Mouse (Mus musculus): ENCODE measurements around the gene Trappc6a. TPM values are rescaled to one million over a fixed set of nuclear protein-coding genes. Genes with fewer than 3 reads are reported as not detected.

Trappc6a gene
- total RNA-seq, 2 experiments from 2014 or later, result 18.4 to 24.1 TPM

DNA sequence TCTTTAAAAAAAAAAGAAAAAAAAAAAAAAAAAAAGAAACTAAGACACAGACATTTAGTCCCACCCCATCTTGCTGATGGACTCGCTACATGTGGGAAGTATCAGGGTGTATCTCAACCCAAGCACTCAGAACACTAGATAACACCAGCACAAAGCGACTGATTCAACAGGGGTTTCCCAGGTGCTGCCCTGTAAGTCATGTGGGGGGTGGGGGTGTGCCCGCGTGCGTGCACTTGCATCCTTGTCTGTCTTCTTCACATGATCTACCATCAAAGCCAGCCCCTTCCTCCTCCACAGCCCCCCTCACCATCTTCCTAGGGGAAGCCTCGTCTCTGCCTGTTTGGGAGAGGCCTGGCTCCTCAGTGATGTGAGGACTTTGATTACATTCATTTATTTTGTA is 4.2 kb downstream of the Trappc6a start:
- no peak for DNase-seq (ENCODE audit: extremely low spot score in 1 of 2, low spot score in 2 of 2)
- intact Hi-C loops (cut with DNase I), result no loop called here

DNA sequence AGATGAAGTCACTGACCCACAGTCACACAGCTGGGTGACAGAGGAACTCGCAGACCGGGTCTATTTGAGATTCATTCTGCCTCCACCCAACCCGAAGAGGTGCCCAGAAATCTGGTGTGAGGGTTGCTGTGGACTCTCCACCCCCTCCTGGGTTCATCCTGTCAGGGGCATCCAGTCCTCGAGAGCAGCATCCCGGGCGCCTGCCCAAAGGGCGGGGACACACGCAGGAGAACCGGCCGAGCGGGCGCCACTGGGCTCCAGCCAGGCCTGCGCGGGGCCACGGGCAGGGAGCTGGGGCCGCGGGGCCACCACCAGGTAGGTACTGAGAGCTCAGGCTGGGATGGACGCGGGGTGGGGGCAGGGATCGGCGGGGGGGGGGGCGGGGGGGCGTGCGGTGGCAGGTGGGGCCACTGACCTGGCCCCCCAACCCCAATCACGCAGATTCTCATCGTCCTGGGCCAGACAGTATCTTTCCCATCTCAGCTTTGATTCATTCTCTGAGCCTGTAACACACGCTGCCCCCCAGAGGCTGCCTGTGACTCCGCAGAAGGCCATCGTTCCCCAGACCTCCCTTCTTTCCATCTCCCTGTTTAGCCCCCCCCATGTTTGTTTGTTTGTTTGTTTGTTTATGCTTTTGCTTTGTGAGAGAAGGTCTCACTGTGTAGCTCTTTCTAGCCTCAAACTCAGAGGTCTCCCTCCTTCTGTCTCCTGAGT is 9.6 kb downstream of the Trappc6a start, which contains the start of gene Nkpd1:
TSS of gene Nkpd1 (plus strand) at position 187 of the 714 bp plus-strand sequence.
- intact Hi-C loops (cut with DNase I), result no loop called here
- DNase-seq (ENCODE audit: extremely low spot score in 1 of 2, low spot score in 2 of 2), result no peak

GRCm38 (mm10) chr7:19520032-19520431 is 11.8 kb downstream of the Trappc6a start:
- DNase-seq (ENCODE audit: extremely low spot score in 1 of 2, low spot score in 2 of 2), result no peak
- intact Hi-C loops (cut with DNase I), result no loop called here

DNA sequence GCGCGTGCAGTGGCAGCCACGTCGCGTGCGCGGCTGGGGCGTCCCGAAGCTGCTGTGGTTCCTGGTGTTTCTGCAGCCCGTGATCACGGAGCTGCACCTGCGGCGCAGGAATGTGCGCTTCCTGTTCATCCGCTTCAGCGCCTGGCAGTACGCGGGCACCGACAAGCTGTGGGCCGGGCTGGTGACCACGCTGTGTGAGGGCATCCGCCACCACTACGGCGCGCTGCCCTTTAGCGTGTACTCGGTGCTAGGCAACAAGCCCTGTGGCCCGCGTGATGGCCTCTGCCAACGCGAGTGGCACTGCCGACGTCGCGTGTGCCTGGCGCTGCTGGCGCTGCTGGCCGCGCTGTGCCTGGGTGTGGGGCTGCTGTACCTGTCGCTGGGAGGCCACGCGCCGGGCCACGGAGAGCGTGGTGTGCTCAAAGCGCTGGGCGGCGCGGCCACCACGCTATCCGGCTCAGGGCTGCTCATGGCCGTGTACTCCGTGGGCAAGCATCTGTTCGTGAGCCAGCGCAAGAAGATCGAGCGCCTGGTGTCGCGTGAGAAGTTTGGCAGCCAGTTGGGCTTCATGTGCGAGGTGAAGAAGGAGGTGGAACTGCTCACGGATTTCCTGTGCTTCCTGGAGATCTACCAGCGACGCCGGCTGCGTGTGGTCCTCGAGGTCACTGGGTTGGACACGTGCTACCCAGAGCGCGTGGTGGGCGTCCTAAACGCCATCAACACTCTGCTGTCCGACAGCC is 15.0 kb downstream of the Trappc6a start:
- intact Hi-C loops (cut with DNase I), result no loop called here
- DNase-seq (ENCODE audit: extremely low spot score in 1 of 2, low spot score in 2 of 2), result peak in 1 of 2 experiments; percentile 59

DNA sequence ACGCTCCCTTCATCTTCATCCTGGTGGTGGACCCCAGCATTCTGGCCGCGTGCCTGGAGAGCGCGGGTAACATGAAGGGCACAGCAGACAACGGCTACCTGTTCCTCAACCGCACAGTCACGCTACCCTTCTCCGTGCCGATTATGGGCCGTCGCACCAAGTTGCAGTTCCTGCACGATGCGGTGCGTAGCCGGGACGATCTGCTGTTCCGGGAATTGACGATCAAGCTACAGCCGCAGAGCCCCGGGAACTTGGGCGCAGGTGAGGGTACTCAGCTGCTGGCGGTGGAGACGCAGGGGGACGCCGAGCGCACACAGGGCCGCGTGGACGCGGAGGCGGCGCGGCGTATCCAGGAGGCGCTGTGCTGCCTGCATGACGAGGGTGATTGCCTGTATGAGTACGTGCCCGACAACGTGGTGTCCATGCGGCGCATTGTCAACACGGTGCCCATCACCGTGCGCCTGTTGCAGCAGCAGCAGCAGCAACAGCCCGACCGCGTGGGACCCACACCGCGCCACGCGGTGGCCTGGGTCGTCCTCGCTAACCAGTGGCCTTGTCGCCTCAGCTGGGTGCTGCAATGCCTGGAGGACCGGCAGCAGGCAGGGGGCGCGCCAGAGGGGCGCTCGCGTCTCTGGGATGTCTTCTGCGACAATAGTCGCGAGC is 15.7 kb downstream of the Trappc6a start:
- DNase-seq (ENCODE audit: extremely low spot score in 1 of 2, low spot score in 2 of 2), result peak; percentile 56 to 82
- intact Hi-C loops (cut with DNase I), result no loop called here

DNA sequence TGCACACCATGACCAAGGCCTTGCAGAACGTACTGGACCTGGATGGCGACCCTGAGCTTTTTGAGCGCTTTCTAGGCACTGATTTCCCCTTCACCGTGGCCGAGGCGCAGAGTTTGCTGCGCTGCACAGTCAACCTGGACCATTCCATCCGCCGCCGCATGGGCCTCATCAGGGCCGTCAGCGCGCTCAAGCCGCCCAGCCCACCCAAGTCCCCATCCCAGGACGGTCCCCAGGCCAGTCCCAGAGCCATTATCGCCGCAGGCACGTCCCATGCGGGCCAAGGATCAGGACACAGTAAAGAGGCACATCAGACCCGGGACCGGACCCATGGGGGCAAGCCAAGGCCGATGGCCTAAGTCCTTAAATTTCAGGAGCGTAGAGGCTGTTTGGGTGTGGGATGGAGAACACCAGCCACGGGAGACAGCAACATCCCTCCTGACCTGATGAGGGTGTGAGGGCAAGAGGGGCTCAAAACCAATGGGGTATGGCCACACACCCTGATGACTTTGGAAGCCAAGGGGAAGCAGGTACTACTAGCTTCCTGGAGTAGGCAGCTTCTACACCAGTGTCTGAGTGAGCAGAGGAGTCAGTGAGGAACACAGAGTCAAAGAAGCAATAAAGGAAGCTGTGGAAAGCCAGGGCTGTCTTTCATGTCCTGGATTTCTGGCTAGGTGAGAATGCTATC is 16.4 kb downstream of the Trappc6a start:
- DNase-seq (ENCODE audit: extremely low spot score in 1 of 2, low spot score in 2 of 2), result no peak

GRCm38 (mm10) chr7:19525105-19525481 is 16.9 kb downstream of the Trappc6a start:
- DNase-seq (ENCODE audit: extremely low spot score in 1 of 2, low spot score in 2 of 2), result no peak
- intact Hi-C loops (cut with DNase I), result no loop called here

More for the DNA sequence above, 16.4 kb downstream of the Trappc6a start:
- intact Hi-C loops (cut with DNase I), result no loop called here

- DNase-seq (ENCODE audit: extremely low spot score in 1 of 2, low spot score in 2 of 2), result no peak
- intact Hi-C loops (cut with DNase I), result no loop called here
Observed at GRCm38 (mm10) chr7:19531077-19531476, 22.9 kb downstream of the Trappc6a start.

- DNase-seq (ENCODE audit: extremely low spot score in 1 of 2, low spot score in 2 of 2), result no peak
- intact Hi-C loops (cut with DNase I), result no loop called here
Observed at GRCm38 (mm10) chr7:19532240-19532639, 24.0 kb downstream of the Trappc6a start.

GRCm38 (mm10) chr7:19534676-19535075 is 26.5 kb downstream of the Trappc6a start:
- intact Hi-C loops (cut with DNase I), result no loop called here
- no peak for DNase-seq (ENCODE audit: extremely low spot score in 1 of 2, low spot score in 2 of 2)

DNA sequence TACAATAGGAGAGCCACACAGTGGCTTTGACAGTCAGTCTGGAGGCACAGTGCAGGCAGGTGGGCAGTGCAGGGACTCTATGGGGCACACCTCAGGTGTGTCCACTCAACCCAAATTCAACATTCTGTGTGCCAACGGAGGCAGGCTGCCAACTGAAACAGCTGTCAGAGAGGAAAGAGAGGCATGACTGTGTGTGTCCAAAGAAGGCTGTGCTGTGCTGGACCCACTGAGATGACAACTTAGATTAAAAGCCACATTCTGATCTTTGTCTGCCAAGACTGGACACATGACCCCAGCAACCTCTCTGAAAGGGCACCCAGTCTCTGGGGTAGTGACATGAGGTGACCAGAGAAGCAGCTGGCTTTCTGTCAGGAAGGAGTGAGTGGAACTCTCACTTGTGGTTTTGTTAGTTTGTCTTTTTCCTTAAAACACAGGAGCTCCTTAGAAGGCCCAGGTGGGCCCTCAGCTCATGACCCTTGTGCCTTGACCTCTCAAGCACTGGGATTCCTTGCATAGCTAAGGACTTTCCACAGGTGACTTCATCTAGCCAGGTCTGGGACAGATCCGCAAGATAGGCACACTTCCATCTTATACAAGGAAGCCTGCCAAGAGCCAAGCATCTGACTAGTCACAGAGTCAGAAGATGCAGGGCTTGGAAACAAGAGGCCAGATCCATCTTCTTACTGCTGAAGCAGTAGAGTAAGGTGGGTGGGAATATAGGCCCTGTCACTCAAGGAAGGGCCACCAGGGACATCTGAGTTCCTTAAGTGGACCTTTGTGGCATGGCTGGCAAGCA is 32.8 kb downstream of the Trappc6a start:
- intact Hi-C loops (cut with DNase I), result no loop called here
- DNase-seq (ENCODE audit: extremely low spot score in 1 of 2, low spot score in 2 of 2), result no peak

DNA sequence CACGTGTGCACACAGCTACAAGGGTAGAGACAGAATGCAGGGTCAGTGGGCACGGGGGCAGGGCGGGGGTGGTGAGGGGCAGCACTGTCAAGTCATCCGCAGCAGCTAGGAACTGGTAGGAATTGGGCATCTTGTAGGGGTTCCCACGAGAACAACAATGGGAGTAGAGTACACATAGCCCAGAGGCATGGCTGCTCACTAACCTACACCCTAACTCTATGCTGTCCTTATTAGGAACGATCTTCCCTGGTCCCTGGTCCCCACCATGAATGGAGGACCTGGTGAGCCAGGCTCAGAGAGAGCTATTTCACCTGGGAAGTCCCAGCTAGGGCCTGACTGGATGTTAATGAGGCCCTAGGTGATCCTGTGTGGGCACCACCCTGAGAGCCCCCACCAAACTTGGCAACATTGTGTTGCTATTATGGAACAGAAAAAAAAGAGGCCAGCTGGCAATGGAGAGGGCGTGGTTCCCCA is 33.5 kb downstream of the Trappc6a start:
- DNase-seq (ENCODE audit: extremely low spot score in 1 of 2, low spot score in 2 of 2), result no peak
- intact Hi-C loops (cut with DNase I), result no loop called here

- intact Hi-C loops (cut with DNase I), result no loop called here
- DNase-seq (ENCODE audit: extremely low spot score in 1 of 2, low spot score in 2 of 2), result peak in 1 of 2 experiments; percentile 66
Observed at GRCm38 (mm10) chr7:19542155-19542691, 34.0 kb downstream of the Trappc6a start.

- DNase-seq (ENCODE audit: extremely low spot score in 1 of 2, low spot score in 2 of 2), result peak in 1 of 2 experiments; percentile 48
- intact Hi-C loops (cut with DNase I), result no loop called here
Observed at GRCm38 (mm10) chr7:19543584-19543983, 35.4 kb downstream of the Trappc6a start.

- DNase-seq (ENCODE audit: extremely low spot score in 1 of 2, low spot score in 2 of 2), result no peak
- intact Hi-C loops (cut with DNase I), result no loop called here
Observed at GRCm38 (mm10) chr7:19546007-19546406, 37.8 kb downstream of the Trappc6a start.

GRCm38 (mm10) chr7:19547344-19547969 is 39.3 kb downstream of the Trappc6a start:
- intact Hi-C loops (cut with DNase I), result no loop called here
- no peak for DNase-seq (ENCODE audit: extremely low spot score in 1 of 2, low spot score in 2 of 2)

GRCm38 (mm10) chr7:19549394-19549793 is 41.2 kb downstream of the Trappc6a start:
- no peak for DNase-seq (ENCODE audit: extremely low spot score in 1 of 2, low spot score in 2 of 2)
- intact Hi-C loops (cut with DNase I), result no loop called here

GRCm38 (mm10) chr7:19551634-19552033 is 43.4 kb downstream of the Trappc6a start:
- intact Hi-C loops (cut with DNase I), result no loop called here

More at GRCm38 (mm10) chr7:19551634-19552033, 43.4 kb downstream of the Trappc6a start:
- no peak for DNase-seq (ENCODE audit: extremely low spot score in 1 of 2, low spot score in 2 of 2)
